Mouse (Mus musculus) E14TG2a.4 (cell line): Measurements from ENCODE around the gene Eln.

Experiments used
- H3K27me3 ChIP-seq: 2 replicates; pipeline ENCODE4 v1.6.1; 2014; ENCODE audit warnings: low read length, control low read depth; ENCODE audit not compliant: insufficient read depth
- H3K36me3 ChIP-seq: 2 replicates; pipeline ENCODE4 v1.6.1; 2014; ENCODE audit warnings: low read length, control low read depth; ENCODE audit not compliant: insufficient read depth
- H3K4me1 ChIP-seq: replicated peaks from 2 replicates; pipeline ENCODE4 v1.6.1; 2014; ENCODE audit warnings: low read depth, low read length, control low read depth
- H3K4me3 ChIP-seq: replicated peaks from 2 replicates; pipeline ENCODE4 v1.5.1; 2014; ENCODE audit warnings: mild to moderate bottlenecking, low read length
- H3K9me3 ChIP-seq: 2 replicates; pipeline ENCODE4 v1.6.1; 2014; ENCODE audit warnings: low read length, control low read depth
- CTCF ChIP-seq: conservative IDR thresholded peaks from 2 replicates; pipeline ENCODE4 v1.5.1; 2014; ENCODE audit warnings: low read length
- NANOG ChIP-seq: IDR thresholded peaks from 2 replicates; pipeline ENCODE4 v1.6.1; 2014; ENCODE audit warnings: borderline replicate concordance, low read length, mixed read lengths
- POU5F1 ChIP-seq: IDR thresholded peaks from 2 replicates; pipeline ENCODE4 v1.6.1; 2014; ENCODE audit warnings: low read length, borderline replicate concordance

Eln gene

GRCm38 (mm10) chr5:134746890-134747511 lies at the start of gene Eln:
Eln (minus strand) TSS chr5:134747323.
- Histone ChIP-seq H3K4me3 (peak within 1 kb of the TSS; percentile 68), H3K4me1 (peaks cover 40% of the 10 kb centered on the region), H3K27me3 (peaks cover 79% of the 10 kb centered on the region), H3K9me3 (no peaks in the 10 kb centered on the region), H3K36me3 (no peaks in the 10 kb centered on the region)
- no peak for TF ChIP-seq CTCF
- no peak for TF ChIP-seq POU5F1
- no peak for TF ChIP-seq NANOG

DNA sequence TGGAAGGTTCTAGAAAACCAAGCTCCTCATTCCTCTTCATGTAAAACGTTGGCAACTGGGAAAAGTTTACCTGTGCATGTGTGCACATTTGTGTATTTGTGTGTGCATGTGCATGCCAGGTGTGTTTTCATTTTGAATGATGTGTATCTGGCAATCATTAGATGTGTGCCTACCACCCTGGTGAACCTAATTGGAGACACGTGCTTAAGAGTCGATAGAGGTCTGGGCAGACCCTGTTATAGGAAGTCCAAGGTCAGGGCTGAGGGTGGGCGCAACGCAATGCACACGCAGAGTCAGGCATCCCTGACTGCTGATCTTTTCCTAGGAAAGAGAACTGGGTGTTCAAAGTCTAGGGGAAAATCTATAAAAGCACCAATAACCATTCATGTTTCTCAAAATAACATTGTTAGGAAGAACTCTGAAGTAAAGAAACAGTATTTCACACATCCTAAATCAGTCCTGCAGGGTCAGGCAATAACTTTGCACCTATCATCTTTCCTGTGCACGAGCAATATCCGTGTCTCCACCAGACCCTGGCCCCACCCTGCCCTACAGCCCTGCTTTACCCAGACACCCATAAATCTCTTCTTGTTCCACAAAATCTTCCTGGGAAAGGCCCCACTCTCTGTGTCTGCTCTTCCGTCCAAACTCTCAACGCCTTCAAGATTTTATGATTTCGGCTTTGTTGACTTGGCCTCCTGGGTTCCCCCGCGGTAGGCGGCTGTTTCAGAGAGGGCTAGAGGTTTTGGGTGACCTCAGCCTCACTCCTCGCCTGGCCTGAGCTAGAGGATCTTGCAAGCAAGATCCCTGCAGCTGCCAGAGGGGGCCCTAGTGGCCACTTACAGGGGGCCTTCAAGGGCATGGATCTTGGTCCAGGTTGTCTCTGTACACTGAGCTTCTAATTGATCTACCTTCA lies 43.2 kb upstream of the Eln start:
- peaks cover 9% of the 10 kb centered on the region; the same call in 1 of the 2 replicates for H3K27me3 ChIP-seq
- H3K9me3 ChIP-seq, result peaks cover 22% of the 10 kb centered on the region
- H3K36me3 ChIP-seq, result no peaks in the 10 kb centered on the region
- peaks cover 17% of the 10 kb centered on the region for H3K4me1 ChIP-seq
- H3K4me3 ChIP-seq, result no peak overlapping the region
- no peak for TF ChIP-seq NANOG
- no peak for TF ChIP-seq CTCF
- no peak for TF ChIP-seq POU5F1

- H3K36me3 ChIP-seq, result no peaks in the 10 kb centered on the region
These were observed 41.1 kb upstream of the Eln start for GRCm38 (mm10) chr5:134788237-134788636.

DNA sequence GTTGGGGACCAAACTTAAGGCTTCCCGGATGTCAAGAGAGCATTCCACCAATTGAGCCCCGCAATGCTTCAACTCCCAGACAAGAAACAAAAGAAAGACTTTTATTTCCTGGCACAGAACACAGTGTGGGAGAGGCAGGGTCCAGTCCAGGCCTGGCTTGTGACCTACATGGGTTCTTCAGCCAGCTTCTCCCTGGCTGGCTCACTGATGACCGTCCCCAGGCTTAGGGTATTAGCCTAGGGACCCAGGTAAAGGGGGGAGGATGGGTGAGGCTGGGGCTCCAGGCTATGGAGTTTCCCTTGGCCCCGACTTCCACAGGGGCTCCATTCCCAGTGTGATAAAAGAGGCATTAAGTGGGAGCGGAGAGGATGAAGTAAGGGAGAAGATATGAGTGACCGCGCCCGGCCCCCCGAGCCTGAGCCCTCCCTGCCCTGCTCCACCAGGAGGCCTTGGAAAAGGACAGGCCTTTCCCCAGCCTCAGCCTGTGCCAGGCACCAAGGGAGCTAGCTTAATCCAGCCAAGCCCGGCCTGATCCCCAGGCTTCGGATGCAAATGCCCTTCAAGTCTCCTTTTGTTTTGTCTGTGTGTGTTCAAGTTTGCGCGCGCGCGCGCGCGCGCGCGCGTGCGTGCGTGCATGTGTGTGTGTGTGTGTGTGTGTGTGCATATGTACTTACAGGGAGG lies 38.7 kb upstream of the Eln start:
- no peaks in the 10 kb centered on the region for H3K36me3 ChIP-seq
- TF ChIP-seq NANOG, result no peak
- no peak for TF ChIP-seq POU5F1
- TF ChIP-seq CTCF, result no peak

More at GRCm38 (mm10) chr5:134788237-134788636, 41.1 kb upstream of the Eln start:
- Histone ChIP-seq H3K9me3 (peaks cover 22% of the 10 kb centered on the region), H3K27me3 (peaks cover 11% of the 10 kb centered on the region; the same call in 1 of the 2 replicates), H3K4me3 (0 out of 2 replicates have a peak overlapping the region, but pooled peaks have one; percentile 41), H3K4me1 (peaks cover 36% of the 10 kb centered on the region)
- TF ChIP-seq NANOG, result no peak
- TF ChIP-seq CTCF, result no peak
- TF ChIP-seq POU5F1, result no peak

GRCm38 (mm10) chr5:134783794-134784193 lies 36.7 kb upstream of the Eln start:
- peaks cover 22% of the 10 kb centered on the region for H3K27me3 ChIP-seq
- no peaks in the 10 kb centered on the region for H3K9me3 ChIP-seq
- no peaks in the 10 kb centered on the region for H3K36me3 ChIP-seq
- no peak overlapping the region for H3K4me3 ChIP-seq
- TF ChIP-seq CTCF, result no peak
- TF ChIP-seq POU5F1, result no peak
- TF ChIP-seq NANOG, result no peak
- peaks cover 50% of the 10 kb centered on the region for H3K4me1 ChIP-seq

More for the DNA sequence above, 38.7 kb upstream of the Eln start:
- Histone ChIP-seq H3K27me3 (peaks cover 16% of the 10 kb centered on the region; the same call in 1 of the 2 replicates), H3K9me3 (peaks cover 2% of the 10 kb centered on the region; the same call in 1 of the 2 replicates), H3K4me3 (peak overlapping the region; percentile 24; the same call in 1 of the 2 replicates), H3K4me1 (peaks cover 44% of the 10 kb centered on the region)

DNA sequence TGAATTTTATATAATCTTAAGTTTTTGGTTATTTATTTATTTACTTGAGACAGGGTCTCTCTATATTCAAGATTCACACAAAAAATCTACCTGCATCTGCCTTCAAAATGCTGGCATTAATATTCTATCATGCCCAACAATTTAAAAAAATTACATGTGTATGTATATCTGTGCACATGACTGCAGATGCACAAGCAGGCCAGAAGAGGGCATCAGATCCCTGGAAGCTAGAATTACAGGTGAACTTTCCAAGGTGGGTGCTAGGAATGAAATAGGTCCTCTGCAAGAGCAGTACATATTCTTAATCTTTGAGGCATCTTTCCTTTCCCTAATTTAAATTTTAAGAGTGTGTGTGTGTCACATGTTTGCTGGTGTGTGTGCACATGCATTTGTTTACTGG lies 33.8 kb upstream of the Eln start:
- no peaks in the 10 kb centered on the region for H3K36me3 ChIP-seq
- peaks cover 22% of the 10 kb centered on the region for H3K27me3 ChIP-seq
- H3K4me1 ChIP-seq, result peaks cover 39% of the 10 kb centered on the region
- no peak for TF ChIP-seq POU5F1
- peak; percentile 63 for TF ChIP-seq CTCF
- H3K9me3 ChIP-seq, result no peaks in the 10 kb centered on the region
- H3K4me3 ChIP-seq, result no peak overlapping the region

DNA sequence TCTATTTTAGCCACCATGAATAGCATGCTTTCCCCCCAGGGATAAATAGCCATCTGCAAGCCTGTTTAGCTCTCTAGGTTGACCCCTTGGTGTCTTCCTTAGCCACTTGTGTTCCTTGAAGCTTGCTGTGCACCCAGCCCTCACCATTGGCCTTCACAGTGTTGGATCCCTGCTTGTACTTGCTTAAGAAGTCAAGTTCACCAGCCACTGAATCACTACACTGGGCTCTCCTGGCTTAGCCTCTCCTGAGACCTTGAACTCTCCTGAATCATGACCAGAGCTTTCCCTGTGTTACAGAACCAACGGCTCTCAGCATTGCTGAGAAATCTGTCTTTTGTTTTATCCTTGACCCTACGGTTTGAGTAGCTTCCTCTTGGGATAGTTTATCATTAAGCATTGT lies 33.0 kb upstream of the Eln start:
- Histone ChIP-seq H3K27me3 (peaks cover 22% of the 10 kb centered on the region), H3K9me3 (no peaks in the 10 kb centered on the region), H3K36me3 (no peaks in the 10 kb centered on the region), H3K4me3 (no peak overlapping the region), H3K4me1 (peaks cover 31% of the 10 kb centered on the region)
- TF ChIP-seq POU5F1 (no peak), NANOG (no peak)

DNA sequence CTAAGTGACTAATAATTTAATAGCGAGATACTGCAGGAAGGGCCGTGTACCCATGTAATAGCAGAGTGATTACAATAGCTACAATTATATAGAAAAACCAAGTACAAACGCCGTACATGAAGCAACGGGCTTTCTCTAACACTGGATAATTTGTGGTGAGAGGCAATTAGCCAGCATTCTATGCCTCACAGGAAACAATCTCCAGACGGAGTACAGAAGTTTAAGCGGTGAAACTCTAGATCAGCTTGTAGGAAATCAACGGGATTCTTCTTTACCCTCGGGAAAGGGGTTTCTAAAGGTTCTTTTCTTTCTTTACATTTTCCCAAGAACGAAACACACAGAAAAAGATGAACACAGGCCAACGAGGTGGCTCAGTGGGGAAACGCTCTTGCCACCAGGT lies 29.4 kb upstream of the Eln start:
- Histone ChIP-seq H3K9me3 (peaks cover 15% of the 10 kb centered on the region), H3K4me1 (peaks cover 6% of the 10 kb centered on the region; the same call in 1 of the 2 replicates), H3K4me3 (no peak overlapping the region), H3K36me3 (no peaks in the 10 kb centered on the region), H3K27me3 (peaks cover 10% of the 10 kb centered on the region)
- TF ChIP-seq POU5F1 (no peak), NANOG (no peak), CTCF (no peak)
